Mouse (Mus musculus) intestine, embryonic 14.5 days (tissue): ENCODE measurements around the gene P2ry2. TPM values are rescaled to one million over a fixed set of nuclear protein-coding genes. Genes with fewer than 3 reads are reported as not detected.

Experiments
- ATAC-seq: fragments of 200-750 bp; cut with Nextera tagmentation; replicated peaks from 2 replicates; pipeline ENCODE4 v1.8.0; 2017; ENCODE audit warnings: low read depth, moderate number of reproducible peaks, moderate TSS enrichment, moderate library complexity; ENCODE audit not compliant: low FRiP score, low TSS enrichment
- DNase-seq: peaks from one replicate; pipeline ENCODE4 v3.0.0-alpha.2; 2018; ENCODE audit warnings: low spot score
- H3K27ac ChIP-seq: fragments of 300-500 bp; sonication (generic); 2 replicates; pipeline ENCODE4 v1.5.1; 2014; ENCODE audit warnings: low read depth, mild to moderate bottlenecking, control low read depth
- H3K27me3 ChIP-seq: fragments of 300-500 bp; sonication (generic); replicated peaks from 2 replicates; pipeline ENCODE4 v1.6.1; 2014; ENCODE audit warnings: low read length, control low read depth; ENCODE audit not compliant: control insufficient read depth, insufficient read depth
- H3K36me3 ChIP-seq: fragments of 300-500 bp; sonication (generic); 2 replicates; pipeline ENCODE4 v1.6.1; 2014; ENCODE audit warnings: low read length, control low read depth; ENCODE audit not compliant: control insufficient read depth, insufficient read depth
- H3K4me1 ChIP-seq: fragments of 300-500 bp; sonication (generic); replicated peaks from 2 replicates; pipeline ENCODE4 v1.6.1; 2014; ENCODE audit warnings: low read length, control low read depth, mixed read lengths; ENCODE audit not compliant: control insufficient read depth, insufficient read depth
- H3K4me2 ChIP-seq: fragments of 300-500 bp; sonication (generic); 2 replicates; pipeline ENCODE4 v1.6.1; 2014; ENCODE audit warnings: low read length
- H3K4me3 ChIP-seq: fragments of 300-500 bp; sonication (generic); 2 replicates; pipeline ENCODE4 v1.5.1; 2014; ENCODE audit warnings: low read depth, low read length, control low read depth, mixed read lengths
- H3K9ac ChIP-seq: fragments of 300-500 bp; sonication (generic); 2 replicates; pipeline ENCODE4 v1.6.1; 2014; ENCODE audit warnings: mild to moderate bottlenecking, low read length
- H3K9me3 ChIP-seq: fragments of 300-500 bp; sonication (generic); 2 replicates; pipeline ENCODE4 v1.6.1; 2016; ENCODE audit warnings: low read length, control low read depth; ENCODE audit not compliant: control insufficient read depth
- whole genome bisulfite sequencing: fragments of 180-500 bp; shearing (Covaris S2); extraction: QIAGEN DNeasy Blood & Tissue Kit; methylation state at CpG from one replicate; pipeline ENCODE4 v1.1.7; 2014; 5-methylcytosine and 5-hydroxymethylcytosine counted together
- polyA plus RNA-seq: library from polyadenylated mRNA; unstranded; fragments of >200 nt; fragmentation: Nextera tagmentation; extraction: Ambion mirVana; gene quantifications from 2 replicates; pipeline ENCODE4 v1.2.1, GENCODE M21; 2014

The P2ry2 gene
- polyA plus RNA-seq, 1 experiment from 2014 or later: 2.8 TPM

DNA sequence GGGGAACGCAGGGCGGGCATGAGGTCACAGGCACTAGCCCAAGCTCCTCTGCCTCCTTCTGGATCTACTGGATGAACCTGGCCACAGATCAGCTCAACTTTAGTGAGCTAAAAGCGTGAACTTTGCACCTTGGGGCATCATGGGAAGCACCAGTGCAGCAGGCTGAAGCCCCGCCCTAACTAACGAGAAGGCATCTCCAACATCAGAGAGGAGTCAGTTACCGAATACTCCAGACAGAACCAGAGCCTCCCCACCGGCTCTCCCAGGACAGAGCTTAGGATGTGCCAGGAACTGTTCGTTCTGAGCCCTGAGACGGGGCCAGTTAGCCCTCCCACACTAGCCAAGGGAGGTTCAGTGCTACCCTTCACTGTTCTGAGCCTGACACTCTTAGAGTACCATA, 44.8 kb downstream of the P2ry2 start:
- Histone ChIP-seq H3K4me1 (peaks cover 8% of the 10 kb centered on the region), H3K36me3 (no peaks in the 10 kb centered on the region), H3K4me3 (no peak overlapping the region), H3K4me2 (no peak overlapping the region), H3K27me3 (peaks cover 2% of the 10 kb centered on the region; the same call in 1 of the 2 replicates), H3K27ac (no peak overlapping the region), H3K9me3 (no peaks in the 10 kb centered on the region), H3K9ac (no peak overlapping the region)
- 73% methylated on average over 9 of the region's 9 CpGs for WGBS
- DNase-seq (no peak), ATAC-seq (no peak)

DNA sequence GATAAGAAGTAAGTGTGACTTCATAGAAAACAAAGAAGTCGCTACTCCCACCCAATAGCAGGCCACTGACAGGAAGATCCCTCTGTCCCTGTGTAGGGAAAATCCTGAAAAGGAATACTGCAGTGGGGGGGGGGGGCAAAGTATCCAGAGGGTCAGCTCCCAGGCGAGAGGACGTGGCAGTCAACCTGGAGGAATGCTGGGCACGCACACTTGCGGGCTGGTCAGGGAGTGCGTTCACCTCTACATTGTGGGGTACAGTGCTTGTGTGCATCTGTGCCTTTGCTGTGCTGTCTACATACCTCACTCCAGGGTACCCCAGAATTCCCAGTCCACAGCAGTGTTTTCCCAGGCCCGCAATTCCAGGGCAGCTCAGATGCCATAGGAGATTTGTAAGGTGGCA, 46.7 kb downstream of the P2ry2 start:
- Histone ChIP-seq H3K36me3 (no peaks in the 10 kb centered on the region), H3K27ac (no peak overlapping the region), H3K27me3 (no peaks in the 10 kb centered on the region), H3K4me2 (no peak overlapping the region), H3K4me1 (peaks cover 8% of the 10 kb centered on the region), H3K9me3 (no peaks in the 10 kb centered on the region), H3K9ac (no peak overlapping the region), H3K4me3 (no peak overlapping the region)
- 80% methylated on average over 7 of the region's 7 CpGs for WGBS
- ATAC-seq: no peak
- no peak for DNase-seq

DNA sequence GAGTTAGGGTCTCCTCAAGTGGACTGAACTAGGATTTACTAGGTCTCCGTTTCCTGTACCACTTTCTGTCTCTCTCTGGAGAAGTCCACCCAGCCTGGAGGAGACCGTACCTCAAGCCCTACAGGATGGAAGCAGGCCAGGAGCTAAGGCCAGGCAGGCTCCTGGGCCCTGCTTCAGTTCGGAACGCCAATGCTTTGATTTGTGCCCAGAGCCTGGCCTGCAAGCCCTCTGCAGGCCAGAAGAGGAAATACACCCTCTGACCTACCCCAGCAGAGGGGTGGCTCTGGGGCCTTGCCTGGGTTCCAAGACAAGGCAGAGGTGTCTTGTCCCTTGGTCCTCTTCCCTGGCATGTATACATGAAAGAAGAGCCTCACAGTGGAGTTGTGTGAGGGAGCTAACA, 47.6 kb downstream of the P2ry2 start:
- DNase-seq: no peak
- Histone ChIP-seq H3K27me3 (no peaks in the 10 kb centered on the region), H3K4me3 (no peak overlapping the region)

DNA sequence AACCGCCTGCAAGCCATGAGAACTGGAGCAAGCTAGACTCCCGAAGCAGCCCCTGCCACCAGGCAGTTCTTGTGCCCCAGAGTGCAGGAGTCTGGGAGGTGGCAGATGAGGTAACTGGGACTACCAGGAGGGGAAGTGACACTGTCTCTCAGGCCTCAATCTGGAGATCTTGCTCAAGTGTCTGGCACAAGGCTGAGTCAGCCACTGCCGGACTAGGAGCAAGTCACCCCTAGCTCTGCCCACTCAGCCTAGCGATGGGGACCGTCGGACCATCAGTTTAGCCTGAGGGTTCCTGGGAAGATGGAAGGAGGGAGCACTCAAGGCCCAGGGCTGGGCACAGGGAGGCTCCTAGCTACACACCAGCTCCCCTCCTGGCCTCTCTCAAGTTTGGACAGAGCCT, 48.4 kb downstream of the P2ry2 start:
- no peaks in the 10 kb centered on the region for H3K27me3 ChIP-seq
- no peaks in the 10 kb centered on the region; the same call in 1 of the 2 replicates for H3K4me1 ChIP-seq
- no peaks in the 10 kb centered on the region for H3K36me3 ChIP-seq
- no peak for ATAC-seq
- H3K27ac ChIP-seq: no peak overlapping the region
- no peak overlapping the region for H3K4me2 ChIP-seq
- H3K9me3 ChIP-seq: no peaks in the 10 kb centered on the region
- H3K9ac ChIP-seq: no peak overlapping the region
- 86% methylated on average over 6 of the region's 6 CpGs for WGBS
- H3K4me3 ChIP-seq: no peak overlapping the region
- DNase-seq: no peak

More for the DNA sequence above, 47.6 kb downstream of the P2ry2 start:
- H3K9me3 ChIP-seq: no peaks in the 10 kb centered on the region
- H3K4me2 ChIP-seq: no peak overlapping the region
- H3K9ac ChIP-seq: no peak overlapping the region
- WGBS: 19% methylated on average over 4 of the region's 4 CpGs
- H3K27ac ChIP-seq: no peak overlapping the region
- ATAC-seq: no peak
- peaks cover 7% of the 10 kb centered on the region for H3K4me1 ChIP-seq
- H3K36me3 ChIP-seq: no peaks in the 10 kb centered on the region

DNA sequence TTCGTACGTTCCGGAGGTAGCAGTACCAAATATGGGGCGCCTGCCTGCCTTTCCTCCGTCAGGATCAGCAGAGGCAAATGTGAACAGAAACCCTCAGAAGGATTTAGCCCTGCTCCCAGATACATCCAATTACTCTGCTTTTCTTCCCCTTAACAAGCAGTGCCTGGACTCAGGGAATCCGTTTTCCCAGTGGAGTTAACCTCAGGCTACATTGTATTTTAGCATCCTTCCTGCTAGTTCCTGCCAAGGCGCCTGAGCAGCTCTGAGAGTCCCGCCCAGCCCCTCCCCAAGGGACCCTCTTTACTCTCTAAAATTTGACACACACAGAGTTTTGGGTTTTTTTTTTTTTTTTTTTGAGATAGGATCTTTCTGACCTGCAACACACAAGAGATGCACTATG, 49.3 kb downstream of the P2ry2 start:
- no peak overlapping the region for H3K9ac ChIP-seq
- H3K4me3 ChIP-seq: no peak overlapping the region
- 0 out of 2 replicates have a peak overlapping the region, but pooled peaks have one; percentile 10 for H3K27ac ChIP-seq
- no peaks in the 10 kb centered on the region for H3K27me3 ChIP-seq
- H3K4me1 ChIP-seq: no peaks in the 10 kb centered on the region; the same call in 1 of the 2 replicates
- H3K36me3 ChIP-seq: no peaks in the 10 kb centered on the region
- WGBS: 66% methylated on average over 8 of the region's 8 CpGs
- DNase-seq (no peak), ATAC-seq (no peak)
- no peaks in the 10 kb centered on the region for H3K9me3 ChIP-seq
- no peak overlapping the region for H3K4me2 ChIP-seq

DNA sequence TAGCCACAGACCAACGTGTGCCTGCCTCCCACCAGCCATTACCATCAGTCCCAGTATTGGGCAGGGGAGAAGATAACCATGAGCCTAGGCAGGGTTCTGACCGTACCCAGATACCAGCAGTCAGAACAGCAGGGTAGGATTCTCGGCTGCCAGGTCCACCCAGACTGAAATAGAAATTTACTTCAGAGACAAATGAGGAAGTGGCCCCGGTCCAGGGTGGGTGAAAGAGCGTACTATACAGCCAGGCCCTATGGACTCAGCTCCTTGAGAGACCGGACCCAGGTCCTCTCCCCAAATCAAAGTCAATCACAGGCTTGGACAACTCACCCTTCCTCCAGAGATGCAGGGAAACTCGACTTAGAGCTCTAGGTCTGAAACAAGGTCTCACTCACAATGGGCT, 51.5 kb downstream of the P2ry2 start:
- H3K9ac ChIP-seq: no peak overlapping the region
- no peaks in the 10 kb centered on the region for H3K9me3 ChIP-seq
- 73% methylated on average over 7 of the region's 7 CpGs for WGBS
- DNase-seq (no peak), ATAC-seq (no peak)
- H3K27ac ChIP-seq: no peak overlapping the region
- no peaks in the 10 kb centered on the region for H3K36me3 ChIP-seq
- no peaks in the 10 kb centered on the region for H3K27me3 ChIP-seq
- no peak overlapping the region for H3K4me3 ChIP-seq
- H3K4me2 ChIP-seq: no peak overlapping the region
- H3K4me1 ChIP-seq: no peaks in the 10 kb centered on the region

DNA sequence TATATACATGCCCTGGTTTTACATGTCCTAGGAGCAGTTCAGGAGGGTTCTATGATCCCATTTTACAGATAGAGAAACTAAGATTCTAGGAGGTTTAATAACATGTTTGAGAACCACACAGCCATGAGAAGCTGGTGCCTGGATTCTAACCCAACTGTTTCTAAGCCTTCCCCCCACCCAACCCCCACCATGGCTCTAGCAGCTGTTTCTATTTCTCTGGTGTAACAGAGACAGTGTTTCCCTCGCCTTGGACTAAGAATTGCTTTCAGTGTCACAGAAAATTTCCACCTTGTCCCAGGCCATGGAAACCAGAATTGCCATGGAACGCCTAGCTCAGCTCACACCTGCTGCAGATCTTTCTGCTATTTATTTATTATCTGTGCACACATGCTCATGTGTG, 52.2 kb downstream of the P2ry2 start:
- H3K4me3 ChIP-seq: no peak overlapping the region
- 73% methylated on average over 2 of the region's 2 CpGs for WGBS
- H3K36me3 ChIP-seq: no peaks in the 10 kb centered on the region
- no peaks in the 10 kb centered on the region for H3K27me3 ChIP-seq
- DNase-seq (no peak), ATAC-seq (no peak)
- H3K9me3 ChIP-seq: no peaks in the 10 kb centered on the region
- no peak overlapping the region for H3K27ac ChIP-seq
- H3K9ac ChIP-seq: no peak overlapping the region
- H3K4me2 ChIP-seq: no peak overlapping the region
- H3K4me1 ChIP-seq: no peaks in the 10 kb centered on the region

DNA sequence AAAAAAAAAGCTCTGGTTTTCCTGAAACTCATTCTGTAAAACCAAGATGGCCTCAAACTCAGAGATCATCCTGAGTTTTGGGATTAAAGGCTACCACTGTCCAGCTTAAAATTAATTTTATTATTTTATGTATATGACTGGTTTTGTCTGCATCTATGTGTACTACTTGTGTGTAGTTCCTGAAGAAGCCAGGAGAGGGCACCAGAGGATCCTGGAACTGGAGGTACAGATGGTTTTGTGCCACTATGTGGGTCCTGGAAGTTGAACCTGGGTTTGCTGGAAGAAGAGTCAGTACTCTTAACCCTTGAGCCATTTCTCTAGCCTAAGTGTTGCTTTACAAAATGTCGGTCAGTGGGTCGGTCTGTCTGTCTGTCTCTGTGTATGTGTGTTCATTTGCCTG, 54.2 kb downstream of the P2ry2 start:
- no peak for DNase-seq

DNA sequence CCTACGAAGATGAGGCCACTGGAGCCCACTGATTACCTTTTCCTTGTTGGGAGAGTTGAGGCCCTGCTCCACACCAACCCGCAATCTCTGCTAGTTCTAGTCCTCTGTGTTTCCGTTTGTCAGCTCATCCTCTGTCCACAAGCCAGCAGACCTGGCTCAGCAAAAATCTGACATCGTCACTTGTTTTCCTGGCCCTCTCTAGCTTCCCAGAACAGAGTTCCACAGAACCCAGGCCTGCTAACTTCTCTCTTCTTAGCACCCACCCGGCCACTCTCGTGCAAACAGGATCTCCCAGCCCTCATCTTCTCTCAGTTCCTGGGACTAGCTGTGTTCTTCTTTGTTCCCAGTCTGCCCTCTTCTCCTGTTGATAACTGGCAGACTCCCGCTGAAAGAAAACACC, 60.0 kb downstream of the P2ry2 start:
- Histone ChIP-seq H3K4me1 (peaks cover 18% of the 10 kb centered on the region), H3K4me2 (no peak overlapping the region), H3K9ac (no peak overlapping the region), H3K27ac (no peak overlapping the region), H3K36me3 (no peaks in the 10 kb centered on the region), H3K27me3 (no peaks in the 10 kb centered on the region), H3K4me3 (no peak overlapping the region), H3K9me3 (no peaks in the 10 kb centered on the region)
- no peak for DNase-seq
- 60% methylated on average over 7 of the region's 7 CpGs for WGBS
- ATAC-seq: no peak

More for the DNA sequence above, 54.2 kb downstream of the P2ry2 start:
- Histone ChIP-seq H3K27me3 (no peaks in the 10 kb centered on the region), H3K4me3 (no peak overlapping the region), H3K27ac (no peak overlapping the region), H3K9ac (no peak overlapping the region), H3K36me3 (no peaks in the 10 kb centered on the region), H3K4me1 (no peaks in the 10 kb centered on the region), H3K9me3 (no peaks in the 10 kb centered on the region), H3K4me2 (no peak overlapping the region)
- 93% methylated on average over 2 of the region's 2 CpGs for WGBS
- no peak for ATAC-seq
